Mouse (Mus musculus) limb, embryonic 11.5 days (tissue): ENCODE data around the gene Kit. TPM values are rescaled to one million over a fixed set of nuclear protein-coding genes. Genes with fewer than 3 reads are reported as not detected.
A peak's percentile ranks its signal among the peaks of the same experiment; 100 is the strongest.

ENCODE experiments used
- ATAC-seq: fragments of 200-750 bp; cut with Nextera tagmentation; 2 replicates; pipeline ENCODE4 v1.8.0; 2017; ENCODE audit warnings: low read depth; ENCODE audit not compliant: insufficient number of reproducible peaks, low FRiP score, low TSS enrichment
- DNase-seq: peaks from one replicate; pipeline ENCODE4 v3.0.0-alpha.2; 2015; ENCODE audit warnings: low spot score
- H3K27ac ChIP-seq: fragments of 300-500 bp; sonication (generic); replicated peaks from 2 replicates; pipeline ENCODE4 v1.5.1; 2014; ENCODE audit warnings: low read depth, mild to moderate bottlenecking, low read length
- H3K27me3 ChIP-seq: fragments of 300-500 bp; sonication (generic); 2 replicates; pipeline ENCODE4 v1.6.1; 2014; ENCODE audit warnings: mild to moderate bottlenecking, low read length, mixed read lengths; ENCODE audit not compliant: control insufficient read depth, insufficient read depth
- H3K36me3 ChIP-seq: fragments of 300-500 bp; sonication (generic); 2 replicates; pipeline ENCODE4 v1.6.1; 2014; ENCODE audit warnings: mild to moderate bottlenecking, low read length, moderate library complexity, mixed read lengths; ENCODE audit not compliant: control insufficient read depth, insufficient read depth
- H3K4me1 ChIP-seq: fragments of 300-500 bp; sonication (generic); 2 replicates; pipeline ENCODE4 v1.6.1; 2014; ENCODE audit warnings: low read length, mixed read lengths; ENCODE audit not compliant: control insufficient read depth, insufficient read depth
- H3K4me2 ChIP-seq: fragments of 300-500 bp; sonication (generic); 2 replicates; pipeline ENCODE4 v1.6.1; 2014; ENCODE audit warnings: low read depth, mild to moderate bottlenecking, moderate library complexity; ENCODE audit not compliant: severe bottlenecking
- H3K4me3 ChIP-seq: fragments of 300-500 bp; sonication (generic); 2 replicates; pipeline ENCODE4 v1.5.1; 2014; ENCODE audit warnings: low read depth, low read length
- H3K9ac ChIP-seq: fragments of 300-500 bp; sonication (generic); 2 replicates; pipeline ENCODE4 v1.6.1; 2014; ENCODE audit warnings: mild to moderate bottlenecking, low read length
- H3K9me3 ChIP-seq: fragments of 300-500 bp; sonication (generic); 2 replicates; pipeline ENCODE4 v1.6.1; 2016; ENCODE audit warnings: low read length; ENCODE audit not compliant: control insufficient read depth
- WGBS: fragments of 180-500 bp; shearing (Covaris S2); extraction: QIAGEN DNeasy Blood & Tissue Kit; methylation state at CpG from one replicate; pipeline ENCODE4 v1.1.7; 2014; 5-methylcytosine and 5-hydroxymethylcytosine counted together
- polyA plus RNA-seq: library from polyadenylated mRNA; unstranded; fragments of >200 nt; fragmentation: Nextera tagmentation; extraction: Ambion mirVana; gene quantifications from 2 replicates; pipeline ENCODE4 v1.2.1, GENCODE M21; 2014

Kit gene
- polyA plus RNA-seq, 1 experiment from 2014 or later: 15.5 TPM

GRCm38 (mm10) chr5:75553021-75553420 lies 21.7 kb upstream of the Kit start:
- Histone ChIP-seq H3K4me1 (no peaks in the 10 kb centered on the region), H3K4me2 (no peak overlapping the region), H3K9ac (no peak overlapping the region), H3K27me3 (no peaks in the 10 kb centered on the region), H3K9me3 (no peaks in the 10 kb centered on the region), H3K27ac (no peak overlapping the region), H3K4me3 (no peak overlapping the region), H3K36me3 (no peaks in the 10 kb centered on the region)
- WGBS: 97% methylated on average over 3 of the region's 3 CpGs
- no peak for DNase-seq
- ATAC-seq: no peak

DNA sequence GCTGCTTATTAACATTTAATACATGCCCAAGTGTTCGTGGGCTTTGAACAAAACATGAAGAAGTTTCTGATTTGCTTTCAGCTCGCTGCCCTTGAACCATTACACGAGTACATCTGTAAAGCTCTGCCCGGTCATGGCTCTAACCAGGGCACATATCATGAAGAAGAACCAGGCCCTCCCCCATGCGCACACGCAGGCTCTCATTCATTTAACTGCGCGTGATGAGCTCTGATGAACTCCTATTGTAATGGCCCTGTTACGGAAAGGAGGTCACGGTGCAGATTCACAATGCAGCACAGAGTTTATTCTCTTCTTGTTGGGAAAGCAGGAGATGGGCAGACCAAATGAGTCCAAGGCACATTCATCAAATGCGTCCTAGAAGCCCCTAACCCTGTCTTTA lies 17.1 kb upstream of the Kit start:
- Histone ChIP-seq H3K4me2 (no peak overlapping the region), H3K9me3 (no peaks in the 10 kb centered on the region), H3K27ac (no peak overlapping the region), H3K4me1 (no peaks in the 10 kb centered on the region), H3K36me3 (no peaks in the 10 kb centered on the region), H3K27me3 (no peaks in the 10 kb centered on the region), H3K4me3 (no peak overlapping the region), H3K9ac (no peak overlapping the region)
- no peak for ATAC-seq
- DNase-seq: no peak
- WGBS: 90% methylated on average over 11 of the region's 11 CpGs

- H3K27ac ChIP-seq: no peak overlapping the region
Observed at GRCm38 (mm10) chr5:75559291-75559690, 15.4 kb upstream of the Kit start.

DNA sequence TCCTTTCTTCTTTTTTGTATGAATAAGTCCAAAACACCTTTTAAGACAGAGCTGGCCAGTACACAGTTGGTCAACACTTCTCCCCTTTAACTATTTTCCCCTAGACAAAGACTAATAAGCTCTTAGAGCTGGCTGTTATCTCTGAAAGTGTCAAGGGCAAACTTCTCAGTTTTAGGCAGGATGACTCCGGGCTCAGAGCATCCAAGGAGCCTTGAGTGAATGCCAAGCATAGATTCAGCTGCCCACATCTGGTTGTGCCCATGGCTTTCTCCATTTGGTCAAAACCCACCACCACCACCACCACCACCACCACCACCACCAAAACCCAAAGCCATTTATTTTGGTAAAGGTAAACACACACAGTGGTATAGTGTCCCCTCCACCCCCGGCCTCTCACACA lies 13.5 kb upstream of the Kit start:
- WGBS: 98% methylated on average over 2 of the region's 2 CpGs

More at GRCm38 (mm10) chr5:75559291-75559690, 15.4 kb upstream of the Kit start:
- DNase-seq (no peak), ATAC-seq (no peak)
- Histone ChIP-seq H3K9me3 (no peaks in the 10 kb centered on the region), H3K4me2 (no peak overlapping the region), H3K4me3 (no peak overlapping the region), H3K4me1 (no peaks in the 10 kb centered on the region), H3K27me3 (no peaks in the 10 kb centered on the region), H3K9ac (no peak overlapping the region), H3K36me3 (no peaks in the 10 kb centered on the region)
- 47% methylated on average over 6 of the region's 6 CpGs for WGBS

DNA sequence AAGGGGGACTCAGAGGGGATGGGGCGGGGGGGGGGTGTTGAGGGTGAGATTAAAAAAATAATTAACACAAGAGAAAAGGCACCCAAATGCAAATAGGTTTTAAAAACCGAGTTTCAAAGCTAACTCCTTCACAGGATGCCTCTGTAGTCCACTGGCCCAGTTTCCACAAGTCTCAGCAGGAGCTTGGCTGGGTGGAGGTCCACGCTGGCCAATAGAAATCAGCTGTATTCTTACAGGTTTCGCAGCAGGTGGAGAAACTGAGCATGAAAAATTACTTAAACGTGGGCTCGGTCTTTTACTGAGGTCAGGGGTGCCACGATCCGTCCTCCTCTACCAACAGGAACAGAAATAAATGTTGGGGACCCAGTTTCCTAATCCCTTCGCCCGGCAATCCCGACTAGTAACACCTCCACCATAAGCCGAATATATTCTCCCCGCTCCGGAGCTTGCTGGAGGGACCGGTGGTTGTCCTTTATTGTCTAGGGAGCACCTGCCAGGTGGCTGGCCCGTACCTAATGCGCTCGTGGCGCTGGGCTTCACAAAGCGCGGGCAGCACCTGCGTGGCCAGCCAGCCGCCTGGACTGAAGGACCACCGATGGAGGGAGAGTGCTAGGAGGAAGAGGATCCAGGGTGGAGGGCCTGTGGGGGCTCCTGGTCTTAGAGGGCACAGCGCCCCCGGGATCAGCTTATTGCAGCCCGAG lies 415 bp upstream of the Kit start:
- no peak for DNase-seq

More for the DNA sequence above, 13.5 kb upstream of the Kit start:
- H3K27me3 ChIP-seq: no peaks in the 10 kb centered on the region
- ATAC-seq (no peak), DNase-seq (no peak)
- no peak overlapping the region for H3K27ac ChIP-seq
- H3K9me3 ChIP-seq: no peaks in the 10 kb centered on the region
- H3K36me3 ChIP-seq: no peaks in the 10 kb centered on the region
- H3K4me1 ChIP-seq: no peaks in the 10 kb centered on the region
- H3K9ac ChIP-seq: no peak overlapping the region
- H3K4me2 ChIP-seq: no peak overlapping the region
- no peak overlapping the region for H3K4me3 ChIP-seq

DNA sequence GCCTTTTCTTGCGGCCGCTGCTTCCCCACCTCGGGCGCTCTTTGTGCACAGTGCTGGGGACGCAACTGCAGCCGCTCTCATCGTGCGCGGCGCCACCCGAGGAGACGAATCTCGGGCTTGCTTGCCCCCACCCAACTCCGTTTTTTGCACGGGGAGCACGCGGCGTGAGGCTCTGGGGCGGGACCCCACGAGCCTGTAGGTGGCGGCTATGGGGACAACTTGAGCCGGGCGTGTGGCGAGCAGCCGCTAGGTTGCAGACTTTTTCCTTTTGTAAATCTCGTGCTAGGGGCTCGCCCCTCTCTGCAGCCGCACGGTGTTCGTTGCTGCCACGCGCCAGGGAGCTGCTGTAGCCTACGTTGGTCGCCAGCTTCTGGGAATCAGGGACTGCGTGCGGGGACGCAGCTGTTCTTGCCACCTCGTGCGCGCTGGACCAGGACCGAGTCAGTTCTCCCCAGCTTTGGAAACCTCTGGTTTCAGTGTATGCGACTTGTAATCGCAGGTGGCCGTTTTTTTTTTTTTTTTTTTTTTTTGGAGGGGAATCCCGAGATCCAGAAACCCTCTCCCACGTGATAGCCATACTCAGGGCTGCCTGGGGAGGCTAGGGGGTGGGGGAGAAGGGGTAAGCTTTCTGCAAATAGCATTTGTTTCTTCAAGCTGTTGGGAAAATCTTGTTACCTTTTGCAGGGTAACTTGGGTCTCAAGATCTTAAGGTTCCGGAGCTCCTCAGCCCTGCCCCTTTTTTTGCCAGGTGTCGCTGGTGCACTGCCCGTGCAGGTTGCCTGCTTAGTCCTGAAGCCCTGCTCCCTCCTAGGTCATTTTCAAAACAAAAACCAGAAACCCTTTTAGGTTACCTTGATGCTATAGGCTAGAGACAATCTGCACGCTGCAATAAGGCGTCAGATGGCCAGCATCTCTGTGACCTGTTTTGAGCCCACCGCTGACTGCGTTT lies 1.1 kb downstream of the Kit start:
- H3K4me3 ChIP-seq: peak overlapping the region; percentile 51
- H3K27ac ChIP-seq: no peak overlapping the region
- H3K9me3 ChIP-seq: no peaks in the 10 kb centered on the region
- ATAC-seq: peak; percentile 72
- H3K4me2 ChIP-seq: peak overlapping the region; percentile 91
- no peaks in the 10 kb centered on the region for H3K27me3 ChIP-seq
- no peaks in the 10 kb centered on the region for H3K36me3 ChIP-seq
- peak; percentile 85 for DNase-seq
- WGBS: under 1% methylated on average over 53 of the region's 53 CpGs
- peaks cover 5% of the 10 kb centered on the region; the same call in 1 of the 2 replicates for H3K4me1 ChIP-seq
- peak overlapping the region; percentile 59 for H3K9ac ChIP-seq

More for the DNA sequence above, 415 bp upstream of the Kit start:
- Histone ChIP-seq H3K4me3 (peak overlapping the region; percentile 51), H3K9me3 (no peaks in the 10 kb centered on the region), H3K36me3 (no peaks in the 10 kb centered on the region), H3K9ac (no peak overlapping the region), H3K4me2 (peak overlapping the region; percentile 91), H3K4me1 (peaks cover 4% of the 10 kb centered on the region; the same call in 1 of the 2 replicates), H3K27ac (no peak overlapping the region), H3K27me3 (no peaks in the 10 kb centered on the region)
- WGBS: 3% methylated on average over 27 of the region's 27 CpGs
- ATAC-seq: no peak

DNA sequence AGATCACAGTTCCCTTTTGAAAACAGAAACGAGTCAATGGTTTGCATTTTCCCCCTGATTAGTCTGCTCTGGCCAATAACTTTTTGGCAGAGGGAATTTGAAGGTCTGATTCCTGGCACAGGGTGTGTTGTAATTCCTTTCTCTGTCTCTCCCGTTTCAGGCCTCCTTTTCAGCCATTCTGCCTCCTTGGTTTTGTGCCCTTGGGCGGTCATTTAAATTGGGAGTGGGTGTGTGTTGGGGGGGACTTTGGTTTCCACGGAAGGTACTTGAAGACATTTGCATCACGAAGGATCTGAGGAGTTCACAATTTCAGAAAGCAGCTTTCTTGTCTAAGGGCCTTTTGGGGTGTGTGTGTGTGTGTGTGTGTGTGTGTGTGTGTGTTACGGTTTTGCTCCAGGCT lies 2.0 kb downstream of the Kit start:
- ATAC-seq: no peak
- Histone ChIP-seq H3K9ac (no peak overlapping the region), H3K4me3 (no peak overlapping the region), H3K4me2 (peak overlapping the region; percentile 91; the same call in 1 of the 2 replicates), H3K27me3 (no peaks in the 10 kb centered on the region), H3K27ac (no peak overlapping the region), H3K9me3 (no peaks in the 10 kb centered on the region), H3K36me3 (no peaks in the 10 kb centered on the region), H3K4me1 (peaks cover 5% of the 10 kb centered on the region; the same call in 1 of the 2 replicates)
- no peak for DNase-seq
- 26% methylated on average over 6 of the region's 6 CpGs for WGBS

- whole genome bisulfite sequencing: 77% methylated on average over 7 of the region's 7 CpGs
- H3K4me3 ChIP-seq: no peak overlapping the region
- no peak overlapping the region for H3K27ac ChIP-seq
- no peaks in the 10 kb centered on the region for H3K27me3 ChIP-seq
- no peaks in the 10 kb centered on the region for H3K36me3 ChIP-seq
- H3K4me2 ChIP-seq: no peak overlapping the region
- no peak for ATAC-seq
- H3K9ac ChIP-seq: no peak overlapping the region
- no peak for DNase-seq
- peaks cover 5% of the 10 kb centered on the region; the same call in 1 of the 2 replicates for H3K4me1 ChIP-seq
- no peaks in the 10 kb centered on the region for H3K9me3 ChIP-seq
Observed at GRCm38 (mm10) chr5:75578141-75578540, 3.4 kb downstream of the Kit start.
